Mouse (Mus musculus) intestine, embryonic 14.5 days (tissue): ENCODE data around the gene Akap11. TPM values are rescaled to one million over a fixed set of nuclear protein-coding genes. Genes with fewer than 3 reads are reported as not detected.

Experiments used
- ATAC-seq: fragments of 200-750 bp; cut with Nextera tagmentation; replicated peaks from 2 replicates; pipeline ENCODE4 v1.8.0; 2017; ENCODE audit warnings: low read depth, moderate number of reproducible peaks, moderate TSS enrichment, moderate library complexity; ENCODE audit not compliant: low FRiP score, low TSS enrichment
- DNase-seq: peaks from one replicate; pipeline ENCODE4 v3.0.0-alpha.2; 2018; ENCODE audit warnings: low spot score
- H3K27ac ChIP-seq: fragments of 300-500 bp; sonication (generic); 2 replicates; pipeline ENCODE4 v1.5.1; 2014; ENCODE audit warnings: low read depth, mild to moderate bottlenecking, control low read depth
- H3K27me3 ChIP-seq: fragments of 300-500 bp; sonication (generic); replicated peaks from 2 replicates; pipeline ENCODE4 v1.6.1; 2014; ENCODE audit warnings: low read length, control low read depth; ENCODE audit not compliant: control insufficient read depth, insufficient read depth
- H3K36me3 ChIP-seq: fragments of 300-500 bp; sonication (generic); 2 replicates; pipeline ENCODE4 v1.6.1; 2014; ENCODE audit warnings: low read length, control low read depth; ENCODE audit not compliant: control insufficient read depth, insufficient read depth
- H3K4me1 ChIP-seq: fragments of 300-500 bp; sonication (generic); replicated peaks from 2 replicates; pipeline ENCODE4 v1.6.1; 2014; ENCODE audit warnings: low read length, control low read depth, mixed read lengths; ENCODE audit not compliant: control insufficient read depth, insufficient read depth
- H3K4me2 ChIP-seq: fragments of 300-500 bp; sonication (generic); 2 replicates; pipeline ENCODE4 v1.6.1; 2014; ENCODE audit warnings: low read length
- H3K4me3 ChIP-seq: fragments of 300-500 bp; sonication (generic); 2 replicates; pipeline ENCODE4 v1.5.1; 2014; ENCODE audit warnings: low read depth, low read length, control low read depth, mixed read lengths
- H3K9ac ChIP-seq: fragments of 300-500 bp; sonication (generic); 2 replicates; pipeline ENCODE4 v1.6.1; 2014; ENCODE audit warnings: mild to moderate bottlenecking, low read length
- H3K9me3 ChIP-seq: fragments of 300-500 bp; sonication (generic); 2 replicates; pipeline ENCODE4 v1.6.1; 2016; ENCODE audit warnings: low read length, control low read depth; ENCODE audit not compliant: control insufficient read depth
- WGBS: fragments of 180-500 bp; shearing (Covaris S2); extraction: QIAGEN DNeasy Blood & Tissue Kit; methylation state at CpG from one replicate; pipeline ENCODE4 v1.1.7; 2014; 5-methylcytosine and 5-hydroxymethylcytosine counted together
- polyA plus RNA-seq: library from polyadenylated mRNA; unstranded; fragments of >200 nt; fragmentation: Nextera tagmentation; extraction: Ambion mirVana; gene quantifications from 2 replicates; pipeline ENCODE4 v1.2.1, GENCODE M21; 2014

The Akap11 gene
- polyA plus RNA-seq, 1 experiment from 2014 or later = 18.0 TPM

GRCm38 (mm10) chr14:78534651-78535050 is 2.0 kb downstream of the Akap11 start:
- no peak overlapping the region for H3K27ac ChIP-seq
- H3K4me1 ChIP-seq = peaks cover 19% of the 10 kb centered on the region
- DNase-seq (no peak), ATAC-seq (no peak)
- H3K27me3 ChIP-seq = no peaks in the 10 kb centered on the region
- no peak overlapping the region for H3K4me2 ChIP-seq
- no peaks in the 10 kb centered on the region for H3K9me3 ChIP-seq
- no peak overlapping the region for H3K9ac ChIP-seq
- H3K36me3 ChIP-seq = no peaks in the 10 kb centered on the region
- WGBS = 93% methylated on average over 5 of the region's 5 CpGs
- H3K4me3 ChIP-seq = no peak overlapping the region

- ATAC-seq = no peak
- H3K9me3 ChIP-seq = no peaks in the 10 kb centered on the region
- H3K36me3 ChIP-seq = no peaks in the 10 kb centered on the region
- DNase-seq = no peak
- H3K4me3 ChIP-seq = no peak overlapping the region
- WGBS = 65% methylated on average over 3 of the region's 3 CpGs
- no peaks in the 10 kb centered on the region for H3K27me3 ChIP-seq
- H3K4me1 ChIP-seq = peaks cover 28% of the 10 kb centered on the region
- no peak overlapping the region for H3K27ac ChIP-seq
- no peak overlapping the region for H3K4me2 ChIP-seq
- H3K9ac ChIP-seq = no peak overlapping the region
These were observed 2.9 kb downstream of the Akap11 start for GRCm38 (mm10) chr14:78533701-78534100.

GRCm38 (mm10) chr14:78532345-78532744 is 4.3 kb downstream of the Akap11 start:
- ATAC-seq = no peak
- H3K9me3 ChIP-seq = no peaks in the 10 kb centered on the region
- H3K4me1 ChIP-seq = peaks cover 26% of the 10 kb centered on the region
- no peak for DNase-seq
- no peak overlapping the region for H3K9ac ChIP-seq
- H3K4me3 ChIP-seq = no peak overlapping the region
- H3K4me2 ChIP-seq = no peak overlapping the region
- H3K27me3 ChIP-seq = no peaks in the 10 kb centered on the region
- no peaks in the 10 kb centered on the region for H3K36me3 ChIP-seq
- H3K27ac ChIP-seq = no peak overlapping the region
- WGBS = 80% methylated on average over 6 of the region's 6 CpGs

- Histone ChIP-seq H3K9ac (no peak overlapping the region), H3K9me3 (no peaks in the 10 kb centered on the region), H3K4me3 (no peak overlapping the region), H3K4me2 (no peak overlapping the region), H3K36me3 (no peaks in the 10 kb centered on the region), H3K27me3 (no peaks in the 10 kb centered on the region), H3K4me1 (peaks cover 38% of the 10 kb centered on the region), H3K27ac (no peak overlapping the region)
- ATAC-seq (no peak), DNase-seq (no peak)
- 58% methylated on average over 3 of the region's 3 CpGs for WGBS
These were observed 6.4 kb downstream of the Akap11 start for GRCm38 (mm10) chr14:78530256-78530655.

- Histone ChIP-seq H3K27ac (peak overlapping the region; percentile 52; the same call in 1 of the 2 replicates), H3K4me2 (no peak overlapping the region), H3K4me1 (peaks cover 35% of the 10 kb centered on the region), H3K27me3 (no peaks in the 10 kb centered on the region), H3K36me3 (no peaks in the 10 kb centered on the region), H3K4me3 (no peak overlapping the region), H3K9ac (no peak overlapping the region), H3K9me3 (no peaks in the 10 kb centered on the region)
- WGBS = 37% methylated on average over 8 of the region's 8 CpGs
- DNase-seq = no peak
- no peak for ATAC-seq
These were observed 7.9 kb downstream of the Akap11 start for GRCm38 (mm10) chr14:78528461-78529425.

GRCm38 (mm10) chr14:78526907-78527306 is 9.7 kb downstream of the Akap11 start:
- Histone ChIP-seq H3K4me3 (no peak overlapping the region), H3K9me3 (no peaks in the 10 kb centered on the region), H3K4me1 (peaks cover 35% of the 10 kb centered on the region), H3K27me3 (no peaks in the 10 kb centered on the region), H3K27ac (0 out of 2 replicates have a peak overlapping the region, but pooled peaks have one; percentile 29), H3K4me2 (no peak overlapping the region), H3K36me3 (no peaks in the 10 kb centered on the region; the same call in 1 of the 2 replicates), H3K9ac (no peak overlapping the region)
- DNase-seq (no peak), ATAC-seq (no peak)
- 61% methylated on average over 6 of the region's 6 CpGs for WGBS

- WGBS = 24% methylated on average over 3 of the region's 3 CpGs
- Histone ChIP-seq H3K9me3 (no peaks in the 10 kb centered on the region), H3K27me3 (no peaks in the 10 kb centered on the region), H3K4me1 (peaks cover 35% of the 10 kb centered on the region), H3K4me2 (no peak overlapping the region), H3K27ac (peak overlapping the region; percentile 61; the same call in 1 of the 2 replicates), H3K4me3 (no peak overlapping the region), H3K36me3 (peaks cover 4% of the 10 kb centered on the region), H3K9ac (no peak overlapping the region)
- DNase-seq (no peak), ATAC-seq (peak; percentile 76)
These were observed 10.1 kb downstream of the Akap11 start for GRCm38 (mm10) chr14:78526475-78526874.

GRCm38 (mm10) chr14:78525611-78526457 is 10.8 kb downstream of the Akap11 start:
- ATAC-seq (peak; percentile 66), DNase-seq (no peak)
- Histone ChIP-seq H3K27ac (peak overlapping the region; percentile 61; the same call in 1 of the 2 replicates), H3K27me3 (no peaks in the 10 kb centered on the region), H3K4me2 (no peak overlapping the region), H3K36me3 (peaks cover 7% of the 10 kb centered on the region), H3K9ac (no peak overlapping the region), H3K4me3 (no peak overlapping the region), H3K9me3 (no peaks in the 10 kb centered on the region), H3K4me1 (peaks cover 35% of the 10 kb centered on the region)
- WGBS = 84% methylated on average over 3 of the region's 3 CpGs
